Mouse (Mus musculus) liver, postnatal 0 days (tissue): ENCODE results near the gene Nt5c3b. TPM values are rescaled to one million over a fixed set of nuclear protein-coding genes. Genes with fewer than 3 reads are reported as not detected.

Source experiments
- ATAC-seq: fragments of 200-750 bp; cut with Nextera tagmentation; 2 replicates; pipeline ENCODE4 v1.8.0; 2017; ENCODE audit warnings: mild to moderate bottlenecking, moderate library complexity
- DNase-seq: peaks from one replicate; pipeline ENCODE4 v3.0.0-alpha.2; 2016
- H3K27ac ChIP-seq: fragments of 300-500 bp; sonication (generic); 2 replicates; pipeline ENCODE4 v1.5.1; 2014; ENCODE audit warnings: antibody characterized with exemption, moderate library complexity, mild to moderate bottlenecking, low read depth
- H3K27me3 ChIP-seq: fragments of 300-500 bp; sonication (generic); 2 replicates; pipeline ENCODE4 v1.6.1; 2014; ENCODE audit warnings: low read length, control low read depth, mixed read lengths; ENCODE audit not compliant: insufficient read depth
- H3K36me3 ChIP-seq: fragments of 300-500 bp; sonication (generic); replicated peaks from 2 replicates; pipeline ENCODE4 v1.6.1; 2014; ENCODE audit warnings: mild to moderate bottlenecking, control low read depth, low read length, moderate library complexity, mixed read lengths; ENCODE audit not compliant: insufficient read depth
- H3K4me1 ChIP-seq: fragments of 300-500 bp; sonication (generic); 2 replicates; pipeline ENCODE4 v1.6.1; 2014; ENCODE audit warnings: antibody characterized with exemption, mild to moderate bottlenecking, control low read depth; ENCODE audit not compliant: insufficient read depth
- H3K4me2 ChIP-seq: fragments of 300-500 bp; sonication (generic); 2 replicates; pipeline ENCODE4 v1.6.1; 2014; ENCODE audit warnings: low read depth, mild to moderate bottlenecking, low read length, moderate library complexity, mixed read lengths
- H3K4me3 ChIP-seq: fragments of 300-500 bp; sonication (generic); 2 replicates; pipeline ENCODE4 v1.5.1; 2014; ENCODE audit warnings: low read depth, low read length
- H3K9ac ChIP-seq: fragments of 300-500 bp; sonication (generic); replicated peaks from 2 replicates; pipeline ENCODE4 v1.6.1; 2014; ENCODE audit warnings: mild to moderate bottlenecking, moderate library complexity
- H3K9me3 ChIP-seq: fragments of 300-500 bp; sonication (generic); 2 replicates; pipeline ENCODE4 v1.6.1; 2016; ENCODE audit warnings: mild to moderate bottlenecking, control low read depth, low read length, mixed read lengths
- CTCF ChIP-seq: sonication (generic); IDR thresholded peaks from 2 replicates; pipeline ENCODE4 v1.5.1; 2016; ENCODE audit warnings: antibody characterized with exemption, low read depth
- EP300 ChIP-seq: IDR thresholded peaks from 2 replicates; pipeline ENCODE4 v1.6.1; 2016; ENCODE audit warnings: antibody characterized with exemption, low read depth, mild to moderate bottlenecking
- WGBS: fragments of 180-500 bp; shearing (Covaris S2); extraction: QIAGEN DNeasy Blood & Tissue Kit; methylation state at CpG from one replicate; pipeline ENCODE4 v1.1.7; 2014; ENCODE audit not compliant: insufficient replicate concordance; 5-methylcytosine and 5-hydroxymethylcytosine counted together
- polyA plus RNA-seq: library from polyadenylated mRNA; unstranded; fragments of >200 nt; fragmentation: Nextera tagmentation; extraction: Ambion mirVana; gene quantifications from 2 replicates; pipeline ENCODE4 v1.2.1, GENCODE M21; 2015

Gene Nt5c3b
- polyA plus RNA-seq, 1 experiment from 2014 or later: 11.9 TPM

GRCm38 (mm10) chr11:100414914-100415822, 26.4 kb downstream of the Nt5c3b start, which contains the start of gene Fkbp10:
Gene Fkbp10 (plus strand): TSS chr11:100415697.
- ATAC-seq (peak; percentile 43; the same call in 1 of the 2 replicates), DNase-seq (peak; percentile 45)
- Histone ChIP-seq H3K27me3 (peaks cover 34% of the 10 kb centered on the region), H3K4me2 (peak within 1 kb of the TSS; percentile 82), H3K9me3 (no peaks in the 10 kb centered on the region), H3K27ac (peak within 1 kb of the TSS; percentile 39; the same call in 1 of the 2 replicates), H3K9ac (peak within 1 kb of the TSS; percentile 66), H3K4me3 (peak within 1 kb of the TSS; percentile 46), H3K36me3 (no peaks in the 10 kb centered on the region), H3K4me1 (no peaks in the 10 kb centered on the region)
- TF ChIP-seq CTCF (no peak), EP300 (no peak)
- WGBS: 4% methylated on average over 30 of the region's 31 CpGs

GRCm38 (mm10) chr11:100414021-100414913, 27.3 kb downstream of the Nt5c3b start, which contains the start of gene P3h4:
Gene P3h4 (minus strand): TSS chr11:100414836.
- Histone ChIP-seq H3K9ac (peak within 1 kb of the TSS; percentile 66), H3K36me3 (no peaks in the 10 kb centered on the region), H3K9me3 (no peaks in the 10 kb centered on the region), H3K4me3 (peak within 1 kb of the TSS; percentile 46), H3K27me3 (peaks cover 34% of the 10 kb centered on the region), H3K27ac (peak within 1 kb of the TSS; percentile 39; the same call in 1 of the 2 replicates), H3K4me1 (no peaks in the 10 kb centered on the region), H3K4me2 (peak within 1 kb of the TSS; percentile 82)
- TF ChIP-seq CTCF: peak; percentile 70
- TF ChIP-seq EP300: no peak
- 3% methylated on average over 81 of the region's 93 CpGs for WGBS
- DNase-seq: peak; percentile 78
- peak; percentile 90 for ATAC-seq

- Histone ChIP-seq H3K4me3 (peak overlapping the region; percentile 46; the same call in 1 of the 2 replicates), H3K4me2 (peak overlapping the region; percentile 82; the same call in 1 of the 2 replicates), H3K9me3 (no peaks in the 10 kb centered on the region), H3K9ac (peak overlapping the region; percentile 66; the same call in 1 of the 2 replicates), H3K27me3 (peaks cover 34% of the 10 kb centered on the region), H3K36me3 (no peaks in the 10 kb centered on the region), H3K27ac (no peak overlapping the region), H3K4me1 (no peaks in the 10 kb centered on the region)
- ATAC-seq: no peak
- no peak for TF ChIP-seq CTCF
- no peak for TF ChIP-seq EP300
- DNase-seq: no peak
- 79% methylated on average over 11 of the region's 11 CpGs for WGBS
Measured at GRCm38 (mm10) chr11:100413541-100413940, 28.1 kb downstream of the Nt5c3b start.

- ATAC-seq (no peak), DNase-seq (no peak)
- H3K4me2 ChIP-seq: no peak overlapping the region
- no peak for TF ChIP-seq EP300
- no peak for TF ChIP-seq CTCF
- H3K9me3 ChIP-seq: no peaks in the 10 kb centered on the region
- H3K27ac ChIP-seq: no peak overlapping the region
- H3K36me3 ChIP-seq: no peaks in the 10 kb centered on the region
- no peak overlapping the region for H3K9ac ChIP-seq
- no peak overlapping the region for H3K4me3 ChIP-seq
- no peaks in the 10 kb centered on the region for H3K4me1 ChIP-seq
- peaks cover 34% of the 10 kb centered on the region for H3K27me3 ChIP-seq
- WGBS: 51% methylated on average over 11 of the region's 11 CpGs
Measured at GRCm38 (mm10) chr11:100411736-100412135, 29.9 kb downstream of the Nt5c3b start.

- no peak overlapping the region for H3K9ac ChIP-seq
- DNase-seq (no peak), ATAC-seq (no peak)
- no peak overlapping the region for H3K4me3 ChIP-seq
- 74% methylated on average over 3 of the region's 3 CpGs for WGBS
- H3K4me2 ChIP-seq: no peak overlapping the region
- H3K9me3 ChIP-seq: no peaks in the 10 kb centered on the region
- no peak overlapping the region for H3K27ac ChIP-seq
- TF ChIP-seq EP300: no peak
- no peak for TF ChIP-seq CTCF
- H3K36me3 ChIP-seq: no peaks in the 10 kb centered on the region
- H3K4me1 ChIP-seq: no peaks in the 10 kb centered on the region
- H3K27me3 ChIP-seq: peaks cover 18% of the 10 kb centered on the region
Measured at GRCm38 (mm10) chr11:100409686-100410085, 31.9 kb downstream of the Nt5c3b start.
